Mouse (Mus musculus) kidney, adult 8-10 months (tissue): Measurements from ENCODE around the gene Slc39a7.

Experiments
- DNase-seq, 2 experiments: peaks; one replicate each; pipeline ENCODE4 v3.0.0; 2022

Gene Slc39a7

GRCm38 (mm10) chr17:34031465-34032173 lies at the start of gene Slc39a7, which contains the start of gene Rxrb:
Slc39a7 (minus strand) TSS chr17:34031682.
Rxrb (plus strand) TSS chr17:34031812.
- DNase-seq = peak; percentile 97 to 98

GRCm38 (mm10) chr17:34079621-34080020 lies 48.1 kb upstream of the Slc39a7 start:
- peak in 1 of 2 experiments; percentile 64 for DNase-seq

- DNase-seq = no peak
Observed at GRCm38 (mm10) chr17:34079002-34079401, 47.5 kb upstream of the Slc39a7 start.

GRCm38 (mm10) chr17:34078148-34078547 lies 46.7 kb upstream of the Slc39a7 start:
- DNase-seq = no peak

- peak; percentile 51 to 79 for DNase-seq
Observed at GRCm38 (mm10) chr17:34077549-34077948, 46.1 kb upstream of the Slc39a7 start.

- DNase-seq = peak; percentile 41 to 85
Observed at GRCm38 (mm10) chr17:34075271-34075670, 43.8 kb upstream of the Slc39a7 start.

GRCm38 (mm10) chr17:34072091-34072490 lies 40.6 kb upstream of the Slc39a7 start:
- DNase-seq = no peak

- no peak for DNase-seq
Observed at GRCm38 (mm10) chr17:34068864-34069263, 37.4 kb upstream of the Slc39a7 start.

GRCm38 (mm10) chr17:34057224-34057623 lies 25.7 kb upstream of the Slc39a7 start:
- DNase-seq = no peak

GRCm38 (mm10) chr17:34047404-34048050 lies 16.0 kb upstream of the Slc39a7 start:
- DNase-seq = no peak

- no peak for DNase-seq
Observed at GRCm38 (mm10) chr17:34045941-34046340, 14.5 kb upstream of the Slc39a7 start.

- peak in 1 of 2 experiments; percentile 8 for DNase-seq
Observed at GRCm38 (mm10) chr17:34039562-34040450, 8.3 kb upstream of the Slc39a7 start.

- DNase-seq = peak in 1 of 2 experiments; percentile 9
Observed at GRCm38 (mm10) chr17:34038878-34039561, 7.5 kb upstream of the Slc39a7 start, which contains the start of gene Col11a2. Col11a2 (plus strand) TSS chr17:34039437.

- DNase-seq = no peak
Observed at GRCm38 (mm10) chr17:34038440-34038839, 7.0 kb upstream of the Slc39a7 start.

- peak in 1 of 2 experiments; percentile 8 for DNase-seq
Observed at GRCm38 (mm10) chr17:34037241-34037640, 5.8 kb upstream of the Slc39a7 start.

- DNase-seq = peak; percentile 69 to 85
Observed at GRCm38 (mm10) chr17:34036647-34037046, 5.2 kb upstream of the Slc39a7 start.

GRCm38 (mm10) chr17:34035517-34035916 lies 4.0 kb upstream of the Slc39a7 start:
- DNase-seq = no peak

GRCm38 (mm10) chr17:34034064-34034463 lies 2.6 kb upstream of the Slc39a7 start:
- peak; percentile 54 to 75 for DNase-seq

GRCm38 (mm10) chr17:34033441-34033840 lies 2.0 kb upstream of the Slc39a7 start:
- DNase-seq = peak in 1 of 2 experiments; percentile 6

- DNase-seq = peak in 1 of 2 experiments; percentile 25
Observed at GRCm38 (mm10) chr17:34032806-34033205, 1.3 kb upstream of the Slc39a7 start.

GRCm38 (mm10) chr17:34032174-34032632 lies 721 bp upstream of the Slc39a7 start:
- peak; percentile 70 to 73 for DNase-seq

- no peak for DNase-seq
Observed at GRCm38 (mm10) chr17:34030861-34031326, 588 bp downstream of the Slc39a7 start.
